Mouse (Mus musculus) heart, embryonic 11.5 days (tissue): ENCODE measurements at regions not wholly inside any gene's neighbourhood (a gene's known extent, or its start where the extent isn't known, plus 50 kb on each side); places are given as distances from the start of the nearest gene placed in this dataset.
A peak's percentile ranks its signal among the peaks of the same experiment; 100 is the strongest.

ENCODE experiments used
- ATAC-seq: fragments of 200-750 bp; cut with Nextera tagmentation; replicated peaks from 2 replicates; pipeline ENCODE4 v1.8.0; 2017; ENCODE audit warnings: moderate library complexity; ENCODE audit not compliant: insufficient number of reproducible peaks, low FRiP score, low TSS enrichment
- H3K27ac ChIP-seq: fragments of 300-500 bp; sonication (generic); 2 replicates; pipeline ENCODE4 v1.5.1; 2014; ENCODE audit warnings: mild to moderate bottlenecking, low read depth, low read length
- H3K27me3 ChIP-seq: fragments of 300-500 bp; sonication (generic); 2 replicates; pipeline ENCODE4 v1.6.1; 2014; ENCODE audit warnings: mild to moderate bottlenecking, low read length, mixed read lengths; ENCODE audit not compliant: control insufficient read depth, insufficient read depth
- H3K36me3 ChIP-seq: fragments of 300-500 bp; sonication (generic); 2 replicates; pipeline ENCODE4 v1.6.1; 2014; ENCODE audit warnings: mild to moderate bottlenecking, low read length, moderate library complexity, mixed read lengths; ENCODE audit not compliant: control insufficient read depth, insufficient read depth
- H3K4me1 ChIP-seq: fragments of 300-500 bp; sonication (generic); 2 replicates; pipeline ENCODE4 v1.6.1; 2014; ENCODE audit warnings: low read length; ENCODE audit not compliant: control insufficient read depth, insufficient read depth
- H3K4me2 ChIP-seq: fragments of 300-500 bp; sonication (generic); 2 replicates; pipeline ENCODE4 v1.6.1; 2014; ENCODE audit warnings: mild to moderate bottlenecking, moderate library complexity
- H3K4me3 ChIP-seq: fragments of 300-500 bp; sonication (generic); 2 replicates; pipeline ENCODE4 v1.5.1; 2014; ENCODE audit warnings: low read depth, low read length
- H3K9ac ChIP-seq: fragments of 300-500 bp; sonication (generic); 2 replicates; pipeline ENCODE4 v1.6.1; 2014; ENCODE audit warnings: mild to moderate bottlenecking, low read depth, low read length, moderate library complexity
- H3K9me3 ChIP-seq: fragments of 300-500 bp; sonication (generic); replicated peaks from 2 replicates; pipeline ENCODE4 v1.6.1; 2016; ENCODE audit warnings: low read length; ENCODE audit not compliant: control insufficient read depth
- WGBS: fragments of 180-500 bp; shearing (Covaris S2); extraction: QIAGEN DNeasy Blood & Tissue Kit; methylation state at CpG from one replicate; pipeline ENCODE4 v1.1.7; 2014; ENCODE audit not compliant: insufficient replicate concordance; 5-methylcytosine and 5-hydroxymethylcytosine counted together

DNA sequence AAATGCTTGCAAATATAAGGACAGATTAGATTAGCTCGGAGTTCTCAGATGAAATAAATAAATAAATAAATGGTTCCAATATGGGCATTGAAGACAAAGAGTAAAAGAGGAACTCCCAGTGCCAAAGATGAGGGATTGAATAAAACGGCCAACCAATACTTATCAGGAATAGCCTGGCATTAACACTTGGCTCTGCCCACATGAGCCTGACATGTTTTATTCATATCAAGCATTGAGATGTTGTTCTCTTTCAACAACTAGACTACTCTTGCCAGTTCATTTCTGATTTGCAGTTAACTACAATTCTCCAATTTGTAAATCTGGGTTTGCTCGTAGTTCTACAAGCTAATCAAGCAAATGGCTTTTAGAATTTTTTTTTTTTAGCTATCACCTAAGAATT lies 546.4 kb downstream of the Efnb2 start:
- Histone ChIP-seq H3K36me3 (no peaks in the 10 kb centered on the region), H3K9ac (no peak overlapping the region), H3K27ac (no peak overlapping the region), H3K9me3 (no peaks in the 10 kb centered on the region), H3K27me3 (no peaks in the 10 kb centered on the region), H3K4me3 (no peak overlapping the region), H3K4me2 (no peak overlapping the region), H3K4me1 (peaks cover 9% of the 10 kb centered on the region; the same call in 1 of the 2 replicates)
- no peak for ATAC-seq
- WGBS = 72% methylated on average over 3 of the region's 3 CpGs

DNA sequence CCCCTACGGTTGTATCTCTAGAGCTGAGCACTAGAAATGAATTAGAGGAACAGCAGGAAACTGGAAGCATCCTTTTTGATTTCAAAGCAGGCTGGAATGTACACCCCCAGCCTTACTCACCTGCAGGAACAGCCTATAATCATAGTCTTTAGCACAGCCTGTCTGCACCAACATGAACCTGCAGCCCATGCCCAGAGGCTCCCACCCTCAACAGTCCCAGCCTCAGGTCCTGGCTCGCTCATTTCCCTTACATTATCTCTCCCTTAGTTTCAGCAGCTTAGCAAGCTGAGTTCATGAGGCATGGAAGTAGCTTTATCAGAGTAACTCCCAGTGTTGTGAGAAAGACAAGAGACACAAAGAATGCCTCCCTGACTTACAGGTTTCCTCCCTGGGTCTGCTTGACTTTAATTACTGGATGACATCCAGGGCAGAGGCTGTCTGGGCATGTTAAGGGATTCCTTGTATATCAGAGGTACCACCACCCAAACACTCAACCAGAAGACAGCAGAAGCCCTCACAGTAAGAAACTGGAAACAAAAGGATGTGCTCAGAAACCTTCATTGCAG lies 551.2 kb downstream of the Efnb2 start:
- no peaks in the 10 kb centered on the region for H3K27me3 ChIP-seq
- H3K36me3 ChIP-seq = no peaks in the 10 kb centered on the region
- 0 out of 2 replicates have a peak, but pooled peaks cover 5% of the 10 kb centered on the region for H3K4me1 ChIP-seq
- H3K9me3 ChIP-seq = no peaks in the 10 kb centered on the region
- H3K4me3 ChIP-seq = no peak overlapping the region
- no peak overlapping the region for H3K9ac ChIP-seq
- 34% methylated on average over 2 of the region's 2 CpGs for WGBS
- peak overlapping the region; percentile 41; the same call in 1 of the 2 replicates for H3K27ac ChIP-seq
- peak; percentile 65; the same call in 1 of the 2 replicates for ATAC-seq
- H3K4me2 ChIP-seq = no peak overlapping the region

DNA sequence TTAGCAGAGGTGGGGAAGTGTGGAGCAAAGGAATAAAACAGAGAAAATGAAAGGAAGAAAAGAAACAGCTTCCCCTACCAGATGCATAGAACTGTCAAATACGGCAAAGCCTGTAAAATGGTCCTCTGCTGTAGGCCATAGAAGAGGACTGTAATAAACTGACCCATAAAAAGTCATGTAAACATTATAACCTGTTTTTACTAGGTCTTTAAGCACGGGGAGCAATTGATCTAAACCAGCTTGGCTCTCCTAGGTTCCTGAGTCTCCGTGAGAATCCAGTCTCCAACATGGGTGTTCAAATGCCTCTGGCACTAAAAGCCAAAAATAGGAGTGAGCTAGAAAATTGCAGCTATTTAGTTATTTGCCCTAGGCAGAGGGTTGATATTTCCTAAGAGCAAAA lies 557.5 kb downstream of the Efnb2 start:
- WGBS = 72% methylated on average over 3 of the region's 3 CpGs
- no peak overlapping the region for H3K4me2 ChIP-seq
- no peak for ATAC-seq
- H3K4me3 ChIP-seq = no peak overlapping the region
- no peaks in the 10 kb centered on the region for H3K36me3 ChIP-seq
- no peaks in the 10 kb centered on the region for H3K4me1 ChIP-seq
- H3K27ac ChIP-seq = no peak overlapping the region
- no peaks in the 10 kb centered on the region for H3K27me3 ChIP-seq
- no peak overlapping the region for H3K9ac ChIP-seq
- no peaks in the 10 kb centered on the region for H3K9me3 ChIP-seq

DNA sequence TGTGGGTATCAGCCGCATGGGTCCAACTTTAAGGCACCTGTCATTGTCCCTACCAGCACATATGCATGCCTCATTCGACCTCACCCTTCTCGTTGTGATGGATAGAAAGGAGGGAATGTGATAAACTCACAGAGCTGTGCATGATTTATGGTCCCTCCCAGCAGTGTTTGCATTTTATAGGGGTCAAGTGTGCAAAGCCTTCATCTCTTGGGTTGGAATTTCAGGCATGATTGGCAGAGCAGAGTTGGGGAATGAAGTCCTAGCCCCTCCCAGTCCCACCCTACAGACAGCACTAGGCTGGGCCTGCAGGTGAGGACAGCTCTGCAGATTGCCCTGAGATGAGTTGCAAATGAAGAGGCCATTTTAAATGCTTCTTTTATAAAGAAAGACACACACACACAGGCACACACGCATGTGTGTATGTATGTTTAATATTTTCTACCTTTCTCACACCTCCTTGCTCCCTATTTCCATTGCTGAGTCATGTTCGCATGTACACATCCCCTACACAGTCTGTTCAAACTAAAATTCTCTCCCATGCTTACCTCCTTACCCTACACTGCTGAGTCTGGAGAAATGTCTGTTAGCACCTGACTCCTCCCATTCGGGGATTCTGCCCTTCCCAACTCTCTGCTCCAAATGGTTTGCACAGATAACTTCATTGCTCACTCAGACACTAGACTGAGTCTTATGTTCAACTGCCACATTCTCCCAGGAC lies 558.9 kb downstream of the Efnb2 start:
- 77% methylated on average over 6 of the region's 6 CpGs for WGBS
- Histone ChIP-seq H3K4me2 (no peak overlapping the region), H3K4me3 (no peak overlapping the region), H3K27ac (no peak overlapping the region), H3K9ac (no peak overlapping the region), H3K36me3 (no peaks in the 10 kb centered on the region), H3K4me1 (no peaks in the 10 kb centered on the region), H3K9me3 (no peaks in the 10 kb centered on the region), H3K27me3 (no peaks in the 10 kb centered on the region)
- ATAC-seq = no peak

DNA sequence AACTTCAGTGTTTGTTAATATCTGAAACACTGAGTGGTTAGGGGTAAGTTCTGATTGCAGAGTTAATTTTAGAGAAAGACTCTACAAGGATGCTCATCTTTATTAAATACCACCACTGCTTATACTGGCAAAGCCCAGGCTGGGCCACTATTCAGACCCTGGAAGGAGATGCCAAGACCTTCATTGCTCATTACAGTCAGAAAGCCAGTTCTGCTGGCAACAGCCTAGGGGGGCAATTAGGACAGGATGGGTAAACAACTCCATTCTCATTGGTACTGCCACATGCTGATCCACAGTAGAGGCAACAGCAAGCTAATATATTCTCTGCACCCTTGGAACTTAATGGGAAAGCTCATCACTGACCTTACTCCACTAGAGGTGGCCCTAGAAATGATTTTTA lies 568.5 kb downstream of the Efnb2 start:
- ATAC-seq = no peak
- H3K27ac ChIP-seq = no peak overlapping the region
- H3K4me3 ChIP-seq = no peak overlapping the region
- H3K4me2 ChIP-seq = no peak overlapping the region
- no peaks in the 10 kb centered on the region for H3K9me3 ChIP-seq
- no peaks in the 10 kb centered on the region for H3K4me1 ChIP-seq
- H3K27me3 ChIP-seq = no peaks in the 10 kb centered on the region
- no peaks in the 10 kb centered on the region for H3K36me3 ChIP-seq
- H3K9ac ChIP-seq = no peak overlapping the region

DNA sequence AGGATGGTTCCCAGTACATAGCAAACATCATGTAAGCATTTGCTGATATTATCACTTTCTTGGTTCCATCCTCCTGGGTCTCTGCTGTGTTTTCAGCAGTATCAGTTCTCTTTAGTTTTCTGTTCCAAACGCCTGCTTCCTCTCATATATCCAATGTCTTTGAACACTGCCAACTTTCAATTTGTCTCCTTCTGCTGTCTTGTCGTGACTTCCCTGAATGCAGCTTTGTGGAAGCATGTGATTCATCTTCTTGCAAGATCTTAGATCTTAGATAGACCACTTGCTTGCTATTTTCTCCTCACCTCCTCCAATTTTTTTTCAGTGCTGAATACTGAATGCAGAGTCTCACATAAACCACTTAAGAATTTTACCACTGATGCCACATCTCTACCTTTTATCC lies 576.4 kb downstream of the Efnb2 start:
- no peaks in the 10 kb centered on the region for H3K9me3 ChIP-seq
- H3K36me3 ChIP-seq = no peaks in the 10 kb centered on the region
- no peaks in the 10 kb centered on the region for H3K4me1 ChIP-seq
- no peak overlapping the region for H3K4me3 ChIP-seq
- ATAC-seq = no peak
- no peak overlapping the region for H3K4me2 ChIP-seq
- no peak overlapping the region for H3K27ac ChIP-seq
- no peaks in the 10 kb centered on the region for H3K27me3 ChIP-seq
- H3K9ac ChIP-seq = no peak overlapping the region
- 69% methylated on average over 2 of the region's 2 CpGs for WGBS

DNA sequence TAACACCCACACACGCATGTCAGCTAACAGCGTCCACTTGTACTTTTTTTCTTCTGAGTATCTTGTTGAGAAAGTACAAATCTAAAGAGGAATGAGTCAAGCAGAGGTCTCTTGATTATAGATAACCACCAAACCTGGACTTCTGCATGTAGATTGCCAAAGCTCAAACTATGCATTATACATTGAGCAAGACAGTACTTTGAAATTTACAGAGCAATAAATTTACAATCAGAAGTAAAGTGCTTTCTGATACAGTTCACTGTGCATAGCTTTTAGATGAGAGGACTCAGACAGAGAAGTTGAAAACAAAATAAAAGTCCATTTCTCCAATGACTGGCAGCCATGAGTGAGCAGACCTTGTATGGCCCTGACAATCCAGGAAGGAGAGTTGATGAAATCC lies 597.0 kb downstream of the Efnb2 start:
- 81% methylated on average over 2 of the region's 2 CpGs for WGBS
- H3K9me3 ChIP-seq = no peaks in the 10 kb centered on the region
- no peak for ATAC-seq
- H3K27ac ChIP-seq = no peak overlapping the region
- no peaks in the 10 kb centered on the region for H3K4me1 ChIP-seq
- no peak overlapping the region for H3K9ac ChIP-seq
- H3K27me3 ChIP-seq = no peaks in the 10 kb centered on the region
- no peak overlapping the region for H3K4me2 ChIP-seq
- H3K4me3 ChIP-seq = no peak overlapping the region
- H3K36me3 ChIP-seq = no peaks in the 10 kb centered on the region

DNA sequence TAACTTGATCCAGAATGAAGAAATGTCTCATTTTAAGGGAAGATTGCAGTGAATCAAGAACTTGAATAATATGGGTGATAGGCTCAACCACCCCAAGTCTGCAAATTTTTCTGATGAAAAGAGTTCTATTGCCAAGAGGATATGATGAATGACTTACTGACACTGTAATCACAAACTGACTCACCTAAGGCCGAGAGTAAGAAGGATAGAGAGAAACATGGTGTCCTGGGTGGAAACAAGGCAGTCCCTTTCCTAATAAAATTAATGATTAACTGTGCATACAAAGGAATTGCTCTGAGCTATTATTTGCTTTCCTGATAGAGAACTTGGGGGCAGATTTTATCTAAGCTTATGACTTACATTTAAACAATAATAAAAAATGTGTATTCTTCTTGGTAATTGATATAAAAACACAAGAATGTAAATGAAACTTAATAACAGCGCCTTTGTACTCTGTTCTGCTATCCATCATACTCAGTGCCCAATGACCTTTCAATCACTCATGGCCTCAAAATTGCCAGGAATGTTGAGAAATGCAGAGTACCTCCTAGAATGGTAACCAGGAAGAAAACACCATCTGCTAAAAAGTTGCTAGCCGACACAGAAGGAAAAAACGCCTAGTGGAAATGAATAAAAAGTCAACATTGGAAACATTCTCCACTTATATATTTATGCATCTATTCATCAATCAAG lies 606.7 kb downstream of the Efnb2 start:
- H3K4me2 ChIP-seq = no peak overlapping the region

More for the DNA sequence above, 606.7 kb downstream of the Efnb2 start:
- Histone ChIP-seq H3K36me3 (no peaks in the 10 kb centered on the region), H3K4me1 (peaks cover 3% of the 10 kb centered on the region; the same call in 1 of the 2 replicates), H3K27ac (no peak overlapping the region), H3K4me3 (no peak overlapping the region), H3K9ac (no peak overlapping the region), H3K27me3 (no peaks in the 10 kb centered on the region), H3K9me3 (no peaks in the 10 kb centered on the region)
- WGBS = 69% methylated on average over 4 of the region's 4 CpGs
- no peak for ATAC-seq
